Mouse (Mus musculus) ES-E14 (cell line): ENCODE results near the gene Tcaim. TPM values are rescaled to one million over a fixed set of nuclear protein-coding genes. Genes with fewer than 3 reads are reported as not detected.

ENCODE experiments used
- DNase-seq: peaks from one replicate; pipeline ENCODE4 v3.0.0-alpha.2; 2013; ENCODE audit warnings: low read depth, low spot score
- H3K27ac ChIP-seq: 2 replicates; pipeline ENCODE4 v1.5.1; 2012; ENCODE audit warnings: low read depth, mild to moderate bottlenecking, low read length, moderate library complexity, mixed read lengths; ENCODE audit not compliant: poor library complexity, insufficient read depth, severe bottlenecking
- H3K36me3 ChIP-seq: 2 replicates; pipeline ENCODE4 v1.6.1; 2012; ENCODE audit warnings: mild to moderate bottlenecking, low read length, moderate library complexity, mixed read lengths; ENCODE audit not compliant: control insufficient read depth, poor library complexity, insufficient read depth, severe bottlenecking
- H3K4me1 ChIP-seq, 2 experiments: fragments of 150-350 bp in 1 of 2; sonication (generic) in 1 of 2; 2 replicates each; pipeline ENCODE4 v1.6.1; 2012; ENCODE audit warnings: low read length in 2 of 2, mild to moderate bottlenecking in 1 of 2, mixed read lengths in 1 of 2; ENCODE audit not compliant: control insufficient read depth in 2 of 2, insufficient read depth in 2 of 2, poor library complexity in 1 of 2
- H3K4me3 ChIP-seq, 2 experiments: fragments of 150-350 bp in 1 of 2; sonication (generic) in 1 of 2; 2 replicates each; pipeline ENCODE4 v1.5.1; 2012; ENCODE audit warnings: low read length in 2 of 2, low read depth in 1 of 2, mild to moderate bottlenecking in 1 of 2, mixed read lengths in 1 of 2; ENCODE audit not compliant: insufficient read depth in 1 of 2, poor library complexity in 1 of 2, severe bottlenecking in 1 of 2
- H3K9ac ChIP-seq: 2 replicates; pipeline ENCODE4 v1.6.1; 2012; ENCODE audit warnings: low read depth, mild to moderate bottlenecking, low read length, mixed read lengths; ENCODE audit not compliant: poor library complexity, insufficient read depth, severe bottlenecking
- H3K9me3 ChIP-seq: fragments of 150-350 bp; sonication (generic); 2 replicates; pipeline ENCODE4 v1.6.1; 2012; ENCODE audit warnings: low read depth, mild to moderate bottlenecking, low read length; ENCODE audit not compliant: control insufficient read depth, insufficient read depth
- CHD2 ChIP-seq: IDR thresholded peaks from 2 replicates; pipeline ENCODE4 v1.6.1; 2014; ENCODE audit warnings: mild to moderate bottlenecking, low read depth, low read length, inconsistent platforms
- HCFC1 ChIP-seq: IDR thresholded peaks from 2 replicates; pipeline ENCODE4 v1.6.1; 2012; ENCODE audit warnings: low read length, inconsistent platforms, borderline replicate concordance; ENCODE audit not compliant: insufficient read depth
- MAFK ChIP-seq: IDR thresholded peaks from 2 replicates; pipeline ENCODE4 v1.6.1; 2014; ENCODE audit warnings: mild to moderate bottlenecking, low read depth, low read length, inconsistent platforms; ENCODE audit not compliant: insufficient read depth
- ZC3H11A ChIP-seq: IDR thresholded peaks from 2 replicates; pipeline ENCODE4 v1.6.1; 2012; ENCODE audit warnings: low read depth, mild to moderate bottlenecking, inconsistent platforms, low read length, borderline replicate concordance
- ZNF384 ChIP-seq: IDR thresholded peaks from 2 replicates; pipeline ENCODE4 v1.6.1; 2012; ENCODE audit warnings: low read depth, low read length, inconsistent platforms
- in situ Hi-C, 2 experiments: fragments of 600-800 bp; cut with MboI; formaldehyde crosslinking; loops; one replicate each; pipeline ENCODE4 v1.15.1; 2025; ENCODE audit warnings: low sequenced_read_pairs in 2 of 2, inconsistent platforms in 1 of 2; ENCODE audit not compliant: unreplicated experiment in 2 of 2
- total RNA-seq: library from RNA; depleted of rRNA; stranded (reverse); fragments of 300-350 nt; gene quantifications from 2 replicates; pipeline ENCODE4 v1.2.3, GENCODE M21; 2012

The Tcaim gene
- total RNA-seq, 1 experiment = 4.5 TPM

GRCm38 (mm10) chr9:122855617-122856016, 50.3 kb downstream of the Tcaim start:
- TF ChIP-seq CHD2 (no peak), MAFK (no peak)
- Histone ChIP-seq H3K4me3 (no peak overlapping the region), H3K9me3 (peaks cover 32% of the 10 kb centered on the region), H3K27ac (no peak overlapping the region), H3K4me1 (no peaks in the 10 kb centered on the region), H3K36me3 (peaks cover 56% of the 10 kb centered on the region), H3K9ac (no peak overlapping the region)
- DNase-seq = no peak
- in situ Hi-C loops = no loop called here

- TF ChIP-seq ZC3H11A (no peak), MAFK (no peak), ZNF384 (no peak), CHD2 (no peak), HCFC1 (no peak)
- Histone ChIP-seq H3K4me1 (no peaks in the 10 kb centered on the region), H3K36me3 (peaks cover 63% of the 10 kb centered on the region), H3K9ac (no peak overlapping the region), H3K4me3 (no peak overlapping the region), H3K9me3 (peaks cover 41% of the 10 kb centered on the region), H3K27ac (no peak overlapping the region)
- in situ Hi-C loops = no loop called here
- DNase-seq = no peak
These were observed 51.4 kb downstream of the Tcaim start for GRCm38 (mm10) chr9:122856716-122857115.

GRCm38 (mm10) chr9:122860752-122861151, 55.4 kb downstream of the Tcaim start:
- no peaks in the 10 kb centered on the region for H3K4me1 ChIP-seq
- TF ChIP-seq MAFK = no peak
- no peak for TF ChIP-seq ZNF384
- no peak overlapping the region for H3K9ac ChIP-seq
- peaks cover 47% of the 10 kb centered on the region for H3K36me3 ChIP-seq
- no peak overlapping the region for H3K27ac ChIP-seq
- no peak overlapping the region for H3K4me3 ChIP-seq
- no peak for DNase-seq
- in situ Hi-C loops = no loop called here
- peaks cover 45% of the 10 kb centered on the region for H3K9me3 ChIP-seq

GRCm38 (mm10) chr9:122863731-122864130, 58.4 kb downstream of the Tcaim start:
- in situ Hi-C loops = no loop called here
- TF ChIP-seq ZNF384 (no peak), CHD2 (no peak), HCFC1 (no peak), MAFK (no peak), ZC3H11A (no peak)
- H3K4me3 ChIP-seq = no peak overlapping the region
- no peak overlapping the region for H3K9ac ChIP-seq
- peaks cover 28% of the 10 kb centered on the region for H3K9me3 ChIP-seq
- no peak for DNase-seq
- no peak overlapping the region for H3K27ac ChIP-seq
- peaks cover 24% of the 10 kb centered on the region for H3K36me3 ChIP-seq
- no peaks in the 10 kb centered on the region for H3K4me1 ChIP-seq

GRCm38 (mm10) chr9:122864848-122865247, 59.5 kb downstream of the Tcaim start:
- in situ Hi-C loops = no loop called here
- H3K36me3 ChIP-seq = peaks cover 15% of the 10 kb centered on the region
- no peak overlapping the region for H3K9ac ChIP-seq
- peaks cover 21% of the 10 kb centered on the region for H3K9me3 ChIP-seq
- H3K4me3 ChIP-seq = peak overlapping the region; percentile 86 to 90
- TF ChIP-seq MAFK = no peak
- TF ChIP-seq ZC3H11A = no peak
- TF ChIP-seq CHD2 = no peak
- TF ChIP-seq HCFC1 = no peak
- no peak for TF ChIP-seq ZNF384
- H3K27ac ChIP-seq = no peak overlapping the region
- H3K4me1 ChIP-seq = no peaks in the 10 kb centered on the region
- no peak for DNase-seq
